Mouse (Mus musculus) lung, postnatal 0 days (tissue): ENCODE measurements around the gene Ndufa6.

Source experiments
- CTCF ChIP-seq: IDR thresholded peaks from 2 replicates; pipeline ENCODE4 v1.5.1; 2016; ENCODE audit warnings: antibody characterized with exemption, mild to moderate bottlenecking
- EP300 ChIP-seq: IDR thresholded peaks from 2 replicates; pipeline ENCODE4 v1.6.1; 2016; ENCODE audit warnings: antibody characterized with exemption, mild to moderate bottlenecking, control low read depth

GRCm38 (mm10) chr15:82372991-82373390, 18.9 kb upstream of the Ndufa6 start:
- TF ChIP-seq CTCF (no peak), EP300 (no peak)
